Mouse (Mus musculus): ENCODE measurements around the gene C130026I21Rik. TPM values are rescaled to one million over a fixed set of nuclear protein-coding genes. Genes with fewer than 3 reads are reported as not detected.

The C130026I21Rik gene
- total RNA-seq, 1 experiment from 2014 or later = 1.1 TPM

Small RNA genes within 50 kb of the gene (microRNA-seq; reads per million reads assigned to microRNA genes)
- gene Gm27907 = 0 reads per million in 2 experiments

Other genes with a start within 250 kb of the C130026I21Rik start
- gene Gm10553, start 170.4 kb downstream of the C130026I21Rik start, total RNA-seq (2021) = not detected in 2 replicates
- not detected in 2 replicates for gene A530032D15Rik, start 160.7 kb downstream of the C130026I21Rik start, total RNA-seq (2021)